Mouse (Mus musculus): ENCODE data around the gene Rcan3.

The Rcan3 gene

GRCm38 (mm10) chr4:135433443-135434394, at the start of gene Rcan3:
Rcan3 (minus strand) TSS chr4:135433853.
- peak; percentile 33 to 41 for DNase-seq (ENCODE audit: low spot score in 2 of 2)

- DNase-seq (ENCODE audit: low spot score in 2 of 2) = no peak
Measured at GRCm38 (mm10) chr4:135480370-135480769, 46.7 kb upstream of the Rcan3 start.

GRCm38 (mm10) chr4:135477851-135478250, 44.2 kb upstream of the Rcan3 start:
- no peak for DNase-seq (ENCODE audit: low spot score in 2 of 2)

- no peak for DNase-seq (ENCODE audit: low spot score in 2 of 2)
Measured at GRCm38 (mm10) chr4:135463406-135463805, 29.8 kb upstream of the Rcan3 start.

GRCm38 (mm10) chr4:135453572-135453971, 19.9 kb upstream of the Rcan3 start:
- DNase-seq (ENCODE audit: low spot score in 2 of 2) = no peak

GRCm38 (mm10) chr4:135453164-135453563, 19.5 kb upstream of the Rcan3 start:
- no peak for DNase-seq (ENCODE audit: low spot score in 2 of 2)

- no peak for DNase-seq (ENCODE audit: low spot score in 2 of 2)
Measured at GRCm38 (mm10) chr4:135451360-135452015, 17.8 kb upstream of the Rcan3 start.

- DNase-seq (ENCODE audit: low spot score in 2 of 2) = no peak
Measured at GRCm38 (mm10) chr4:135442473-135442872, 8.8 kb upstream of the Rcan3 start.

GRCm38 (mm10) chr4:135439904-135440522, 6.4 kb upstream of the Rcan3 start:
- DNase-seq (ENCODE audit: low spot score in 2 of 2) = peak in 1 of 2 experiments; percentile 9

- no peak for DNase-seq (ENCODE audit: low spot score in 2 of 2)
Measured at GRCm38 (mm10) chr4:135439188-135439647, 5.6 kb upstream of the Rcan3 start.

- DNase-seq (ENCODE audit: low spot score in 2 of 2) = no peak
Measured at GRCm38 (mm10) chr4:135437924-135438323, 4.3 kb upstream of the Rcan3 start.

GRCm38 (mm10) chr4:135436291-135436690, 2.6 kb upstream of the Rcan3 start:
- no peak for DNase-seq (ENCODE audit: low spot score in 2 of 2)

- no peak for DNase-seq (ENCODE audit: low spot score in 2 of 2)
Measured at GRCm38 (mm10) chr4:135434395-135434789, 739 bp upstream of the Rcan3 start.

- no peak for DNase-seq (ENCODE audit: low spot score in 2 of 2)
Measured at GRCm38 (mm10) chr4:135433086-135433442, 589 bp downstream of the Rcan3 start.

GRCm38 (mm10) chr4:135429990-135430760, 3.5 kb downstream of the Rcan3 start:
- no peak for DNase-seq (ENCODE audit: low spot score in 2 of 2)

- DNase-seq (ENCODE audit: low spot score in 2 of 2) = no peak
Measured at GRCm38 (mm10) chr4:135429383-135429782, 4.3 kb downstream of the Rcan3 start.

GRCm38 (mm10) chr4:135426587-135426986, 7.1 kb downstream of the Rcan3 start:
- no peak for DNase-seq (ENCODE audit: low spot score in 2 of 2)

- peak; percentile 77 to 85 for DNase-seq (ENCODE audit: low spot score in 2 of 2)
Measured at GRCm38 (mm10) chr4:135425625-135426024, 8.0 kb downstream of the Rcan3 start.

GRCm38 (mm10) chr4:135420961-135421360, 12.7 kb downstream of the Rcan3 start:
- no peak for DNase-seq (ENCODE audit: low spot score in 2 of 2)

GRCm38 (mm10) chr4:135420416-135420815, 13.2 kb downstream of the Rcan3 start:
- no peak for DNase-seq (ENCODE audit: low spot score in 2 of 2)

- DNase-seq (ENCODE audit: low spot score in 2 of 2) = no peak
Measured at GRCm38 (mm10) chr4:135419996-135420395, 13.7 kb downstream of the Rcan3 start.

- no peak for DNase-seq (ENCODE audit: low spot score in 2 of 2)
Measured at GRCm38 (mm10) chr4:135416367-135416766, 17.3 kb downstream of the Rcan3 start.
